Mouse (Mus musculus) spleen, adult 2 months (tissue): Measurements from ENCODE around the gene Pstpip1.

ENCODE experiments used
- CTCF ChIP-seq: fragments of 200-500 bp; IDR thresholded peaks from 2 replicates; pipeline ENCODE4 v1.5.1; 2011; ENCODE audit warnings: mild to moderate bottlenecking, inconsistent platforms; ENCODE audit not compliant: insufficient read depth, insufficient read length, insufficient replicate concordance; ENCODE audit errors: extremely low read depth
- POLR2A ChIP-seq: fragments of 200-500 bp; IDR thresholded peaks from 2 replicates; pipeline ENCODE4 v1.6.1; 2011; ENCODE audit warnings: low read depth, low read length, inconsistent platforms

GRCm38 (mm10) chr9:56101022-56101421, 11.3 kb downstream of the Pstpip1 start:
- no peak for TF ChIP-seq CTCF
- no peak for TF ChIP-seq POLR2A
